Mouse (Mus musculus) left cerebral cortex, adult 2 months (tissue): ENCODE measurements around the gene Efcc1. TPM values are rescaled to one million over a fixed set of nuclear protein-coding genes. Genes with fewer than 3 reads are reported as not detected.

Experiments used
- DNase-seq, 2 experiments: peaks; one replicate each; pipeline ENCODE4 v3.0.0; 2021 to 2022; ENCODE audit warnings: low spot score in 2 of 2, mixed read lengths in 1 of 2; ENCODE audit errors: extremely low spot score in 1 of 2
- H3K27ac ChIP-seq: fragments of 200-600 bp; 2 replicates; pipeline ENCODE4 v1.8.1; 2022
- H3K4me3 ChIP-seq: fragments of 200-600 bp; 2 replicates; pipeline ENCODE4 v1.8.1; 2022
- CTCF ChIP-seq: fragments of 200-600 bp; IDR thresholded peaks from 2 replicates; pipeline ENCODE4 v1.8.1; 2022; ENCODE audit warnings: antibody characterized with exemption, mild to moderate bottlenecking, moderate library complexity
- intact Hi-C: fragments of 180-260 bp; cut with DNase I; formaldehyde crosslinking; loops from one replicate; pipeline ENCODE4 v1.15.1; 2025
- total RNA-seq, 2 experiments: library from RNA; stranded (reverse); gene quantifications; 2 replicates each; pipeline ENCODE4 v1.2.3; 2021

The Efcc1 gene
- total RNA-seq, 2 experiments from 2014 or later, result 4.5 to 4.8 TPM

DNA sequence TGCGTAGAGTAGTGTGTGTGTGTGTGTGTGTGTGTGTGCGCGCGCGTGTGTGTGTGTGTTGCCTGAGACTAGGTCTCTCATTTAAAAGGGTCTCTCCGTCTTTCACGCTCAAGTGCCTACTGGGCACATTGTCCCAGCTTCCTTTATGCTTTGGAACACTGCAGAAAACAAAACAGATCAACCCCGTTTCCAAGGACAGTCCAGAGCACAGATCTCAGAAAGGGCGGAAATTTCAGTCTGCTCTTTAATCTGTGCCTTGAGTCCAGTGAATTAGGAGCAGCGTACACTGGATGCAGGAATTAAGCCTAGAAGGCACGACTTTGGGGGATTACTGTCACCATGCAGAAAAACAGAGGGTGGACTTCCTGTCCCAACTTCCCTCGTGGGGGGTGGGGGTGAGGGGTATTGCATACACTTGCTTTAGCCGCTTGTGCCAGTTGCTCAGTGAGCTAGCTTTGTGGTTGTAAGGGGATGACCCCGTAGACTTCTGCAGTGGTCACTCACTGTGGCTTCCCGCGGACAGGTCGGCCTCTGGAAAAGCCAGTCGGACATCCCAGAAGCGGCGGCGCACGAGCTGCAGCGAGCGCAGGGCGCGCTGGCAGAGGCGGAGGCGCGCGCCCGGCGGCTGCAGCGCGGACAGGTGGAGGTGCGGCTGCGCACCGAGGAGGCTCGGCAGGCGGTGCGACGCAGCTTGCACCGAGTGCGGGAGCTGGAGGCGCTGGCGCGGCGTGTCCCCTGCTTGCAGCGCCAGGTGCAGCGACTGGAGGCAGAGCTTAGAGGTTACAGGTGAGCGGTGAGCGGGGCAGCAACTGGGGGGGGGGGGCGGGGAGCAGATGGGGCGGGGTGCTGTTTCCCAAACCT is 1.7 kb downstream of the Efcc1 start:
- peak; percentile 36 to 54 for DNase-seq
- no peak for TF ChIP-seq CTCF
- H3K27ac ChIP-seq, result no peak overlapping the region
- intact Hi-C loops, result no loop called here
- peak overlapping the region; percentile 46 for H3K4me3 ChIP-seq

DNA sequence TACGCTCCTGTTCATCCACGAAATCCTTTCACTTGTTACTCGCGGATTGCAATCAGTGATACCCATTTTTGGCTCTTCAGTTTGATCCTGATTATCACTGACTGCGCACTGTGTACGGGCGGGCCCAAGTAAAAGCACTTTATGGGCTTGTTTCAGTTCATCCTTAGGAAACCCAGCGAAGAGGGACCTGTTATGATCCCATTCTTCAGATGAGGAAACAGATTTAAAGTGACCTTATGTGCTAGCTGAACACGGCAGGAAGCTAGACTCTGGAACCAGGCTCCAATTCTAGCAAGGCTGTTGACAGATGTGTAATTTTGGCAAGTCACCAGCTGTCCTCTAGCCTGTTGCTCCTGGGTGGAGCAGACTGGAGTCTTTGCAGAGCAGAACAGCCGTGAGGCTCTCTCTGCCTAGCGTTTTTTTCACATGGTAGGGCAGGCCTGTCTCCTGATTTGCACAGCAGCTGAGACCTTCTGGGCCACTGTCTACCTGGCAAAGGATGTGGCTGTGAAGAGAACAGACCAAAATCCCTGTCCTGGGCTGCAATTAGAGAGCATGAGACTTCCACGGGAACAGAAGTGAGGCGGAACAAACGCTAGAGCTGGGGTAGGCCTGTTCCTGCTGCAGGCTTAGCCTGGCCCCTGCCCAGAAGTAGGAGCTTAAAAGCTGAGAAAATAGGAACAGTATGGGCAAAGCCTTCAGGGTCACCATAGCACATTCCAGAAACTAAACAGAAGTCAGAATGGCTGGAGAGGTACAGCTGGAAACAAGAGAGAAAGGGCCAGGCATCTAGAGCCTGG is 2.7 kb downstream of the Efcc1 start:
- intact Hi-C loops, result no loop called here
- DNase-seq, result no peak
- Histone ChIP-seq H3K27ac (no peak overlapping the region), H3K4me3 (peak overlapping the region; percentile 46)
- TF ChIP-seq CTCF, result no peak

DNA sequence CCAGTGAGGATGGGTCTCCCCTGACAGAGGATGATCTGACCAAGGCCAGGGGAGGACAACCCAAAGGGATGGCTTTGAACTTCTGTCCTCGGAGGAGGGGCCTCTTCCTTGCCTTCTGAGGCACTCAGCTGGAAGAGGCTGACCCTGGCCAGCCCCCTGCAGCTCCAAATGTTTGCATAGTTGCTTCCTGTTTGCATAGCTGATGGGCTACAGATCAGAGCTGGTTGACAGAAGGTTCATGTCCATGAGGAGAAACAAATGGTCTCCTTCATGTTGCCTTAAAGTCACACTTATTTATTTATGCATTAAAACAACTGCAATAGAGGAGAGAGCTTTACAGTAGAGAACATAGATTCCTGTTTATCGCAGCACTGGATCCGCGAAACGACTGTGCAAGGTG is 3.5 kb downstream of the Efcc1 start:
- Histone ChIP-seq H3K27ac (no peak overlapping the region), H3K4me3 (no peak overlapping the region)
- TF ChIP-seq CTCF, result no peak
- intact Hi-C loops, result no loop called here
- DNase-seq, result no peak

DNA sequence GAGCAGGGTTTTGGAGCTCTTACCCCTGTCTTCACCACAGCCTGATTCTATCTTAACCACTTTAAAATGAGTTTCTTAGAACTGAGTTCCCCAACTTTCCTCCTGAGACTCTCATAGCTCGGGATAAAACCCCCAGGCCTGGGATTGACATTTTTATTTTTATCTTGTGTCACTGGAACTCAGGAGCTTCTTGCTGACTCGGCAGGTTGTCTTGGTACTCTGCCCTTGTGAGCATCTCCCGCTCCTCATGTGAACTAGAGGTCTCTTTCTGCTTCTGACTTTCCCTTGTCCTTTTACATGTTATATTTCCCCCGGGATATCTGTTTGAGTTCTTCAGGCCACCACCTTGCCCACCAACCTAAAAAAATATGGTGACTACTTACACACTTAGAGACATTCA is 6.3 kb downstream of the Efcc1 start:
- TF ChIP-seq CTCF, result no peak
- intact Hi-C loops, result no loop called here
- no peak for DNase-seq
- H3K27ac ChIP-seq, result no peak overlapping the region
- no peak overlapping the region for H3K4me3 ChIP-seq

DNA sequence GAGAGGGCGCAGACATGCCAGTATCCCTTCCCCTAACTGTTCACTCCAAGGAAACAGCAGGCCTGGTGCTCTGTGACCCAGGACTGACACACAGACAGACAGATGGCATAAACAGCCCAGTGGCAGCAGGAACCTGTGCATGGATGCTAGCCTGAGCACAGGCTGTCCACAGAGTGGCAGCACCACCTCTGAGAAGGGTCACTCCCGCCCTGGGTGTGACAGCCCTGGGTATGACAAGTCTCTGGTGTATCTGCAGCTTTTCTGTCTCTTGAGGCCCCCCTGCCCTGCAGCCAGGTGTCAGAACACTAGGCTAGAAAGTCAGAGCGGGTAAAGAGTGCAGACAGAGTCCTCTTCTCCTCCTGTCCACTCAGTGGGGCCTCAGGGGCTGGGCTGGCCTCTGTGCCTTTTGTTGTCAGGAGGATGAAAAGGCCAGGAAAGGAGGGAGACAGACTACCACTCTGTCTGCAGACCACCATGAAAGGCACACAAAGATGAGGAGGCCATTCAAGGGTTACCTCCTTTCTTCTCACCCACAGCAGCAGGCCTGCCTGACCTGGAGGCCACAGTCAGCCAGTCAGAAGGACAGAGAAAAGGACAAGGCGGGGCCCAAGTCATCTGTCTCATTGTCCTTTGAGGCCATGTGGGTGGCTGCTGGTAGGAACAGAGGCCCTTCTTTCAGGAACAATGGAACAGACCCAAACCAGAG is 7.4 kb downstream of the Efcc1 start:
- no peak for TF ChIP-seq CTCF
- intact Hi-C loops, result no loop called here
- no peak for DNase-seq
- Histone ChIP-seq H3K27ac (no peak overlapping the region), H3K4me3 (no peak overlapping the region)

DNA sequence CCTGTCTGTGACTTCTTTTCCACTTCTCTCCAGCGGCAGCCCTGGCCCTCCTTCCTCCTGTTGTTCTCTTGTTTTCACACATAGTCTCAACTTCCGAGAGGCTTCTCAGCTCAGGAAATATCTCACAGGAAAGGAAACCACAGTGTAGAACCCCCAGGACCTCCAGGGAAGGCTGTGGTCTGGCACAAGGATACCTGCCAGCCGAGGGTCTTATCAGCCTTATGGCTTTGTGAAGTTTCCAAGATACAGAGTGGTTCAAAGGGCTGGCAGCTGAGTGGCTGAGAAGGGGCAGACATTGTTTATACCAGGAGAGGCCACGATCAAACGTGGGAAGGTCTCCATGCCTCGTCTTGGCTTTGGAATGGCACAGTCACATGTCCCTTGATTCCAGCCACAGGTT is 9.2 kb downstream of the Efcc1 start:
- intact Hi-C loops, result no loop called here
- no peak for DNase-seq
- Histone ChIP-seq H3K4me3 (no peak overlapping the region), H3K27ac (no peak overlapping the region)
- no peak for TF ChIP-seq CTCF

DNA sequence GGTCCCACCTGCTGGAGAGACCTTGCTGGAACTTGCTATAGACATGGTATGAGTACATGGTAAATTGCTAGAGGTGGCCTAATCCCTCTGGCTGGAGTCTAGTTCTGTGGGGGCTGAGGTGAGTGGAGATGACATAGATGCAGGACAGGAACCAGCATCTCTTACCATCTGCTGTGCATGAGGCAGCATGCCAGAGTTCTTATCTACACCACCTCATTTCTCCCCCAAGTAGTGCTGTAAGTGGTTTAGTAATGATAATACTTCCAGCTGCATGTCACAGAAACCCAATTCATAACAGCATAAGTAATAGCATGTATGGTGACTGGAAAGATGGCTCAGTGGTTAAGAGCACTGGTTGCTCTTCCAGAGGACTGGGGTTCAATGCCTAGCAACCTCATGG is 9.8 kb downstream of the Efcc1 start:
- no peak for DNase-seq
- Histone ChIP-seq H3K27ac (no peak overlapping the region), H3K4me3 (no peak overlapping the region)
- TF ChIP-seq CTCF, result no peak
- intact Hi-C loops, result no loop called here

DNA sequence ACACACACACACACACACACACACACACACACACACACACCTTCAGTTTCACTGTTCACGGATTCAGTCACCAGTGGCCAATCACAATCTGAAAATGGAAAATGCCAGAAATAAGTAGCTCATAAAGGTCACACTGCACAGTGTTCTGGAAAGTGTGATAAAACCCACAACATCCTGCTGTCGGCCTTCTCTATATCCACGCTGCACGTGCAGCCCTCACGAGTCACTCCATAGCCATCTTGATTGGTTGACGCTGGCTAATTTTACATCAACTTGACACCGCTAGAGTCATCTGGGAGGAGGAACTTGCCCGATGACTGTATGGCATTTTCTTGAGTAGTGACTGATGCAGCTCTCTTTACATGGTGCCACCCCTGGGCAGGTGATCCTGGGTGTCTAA is 11.3 kb downstream of the Efcc1 start:
- no peak overlapping the region for H3K4me3 ChIP-seq
- TF ChIP-seq CTCF, result no peak
- intact Hi-C loops, result no loop called here
- DNase-seq, result no peak
- H3K27ac ChIP-seq, result no peak overlapping the region

DNA sequence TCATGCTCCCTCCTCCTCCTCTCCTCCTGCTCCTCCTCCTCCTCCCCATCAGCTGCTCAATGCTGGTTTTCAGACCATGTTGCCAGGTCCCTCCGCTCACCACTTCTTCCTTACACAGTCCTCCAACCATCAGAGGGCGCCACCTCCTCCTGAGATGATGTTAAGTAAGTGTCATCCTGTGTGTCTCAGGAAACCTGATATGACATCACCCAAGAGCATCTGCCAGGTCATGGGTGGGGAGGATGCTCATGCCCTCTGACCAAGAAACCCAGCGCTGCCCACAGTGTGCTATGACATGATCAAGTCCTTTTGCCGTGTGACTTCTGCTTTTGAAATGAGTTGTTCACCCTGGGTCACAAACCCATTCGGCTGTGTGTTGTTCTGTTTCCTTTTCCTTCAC is 12.1 kb downstream of the Efcc1 start:
- TF ChIP-seq CTCF, result peak; percentile 9
- intact Hi-C loops, result no loop called here
- no peak for DNase-seq
- Histone ChIP-seq H3K27ac (no peak overlapping the region), H3K4me3 (no peak overlapping the region)

DNA sequence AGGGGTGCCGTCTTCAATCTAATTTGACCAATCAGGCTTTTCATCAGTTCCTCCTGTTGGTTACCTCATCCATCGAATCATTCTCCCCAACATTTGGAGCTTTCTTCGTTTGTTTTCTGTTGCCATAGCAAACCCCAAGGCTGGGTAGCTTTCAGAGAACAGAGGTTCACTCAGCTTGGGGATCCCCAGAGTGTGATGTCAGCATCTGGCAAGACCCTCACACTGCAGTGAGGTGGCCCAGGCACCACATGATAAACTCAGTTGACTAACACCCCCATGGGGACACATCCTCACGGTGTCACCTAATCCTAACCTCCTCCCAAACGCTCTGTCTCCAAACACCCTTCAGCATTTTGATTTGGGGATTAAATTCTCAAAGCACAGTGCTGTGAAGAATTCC is 12.6 kb downstream of the Efcc1 start:
- no peak overlapping the region for H3K4me3 ChIP-seq
- DNase-seq, result no peak
- intact Hi-C loops, result no loop called here
- no peak for TF ChIP-seq CTCF
- H3K27ac ChIP-seq, result no peak overlapping the region

DNA sequence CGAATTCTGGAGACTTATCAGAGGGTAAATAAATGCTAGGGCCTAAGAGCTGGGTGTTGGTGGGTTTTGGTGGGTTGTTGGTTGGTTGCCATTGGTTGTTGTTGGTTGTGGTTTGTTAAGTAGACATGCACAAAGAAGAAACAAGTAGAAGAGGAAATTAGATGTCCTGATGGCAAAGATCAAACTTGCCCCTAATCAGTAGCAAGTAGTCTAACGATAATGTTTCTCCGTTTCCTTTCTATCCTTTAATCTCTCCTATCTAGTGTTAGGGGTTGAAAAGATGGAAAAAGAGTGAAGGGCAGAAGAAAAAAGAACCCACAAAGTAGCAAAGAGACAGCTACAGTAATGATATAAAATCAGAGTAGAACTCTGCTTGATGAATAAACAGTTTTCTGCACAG is 14.0 kb downstream of the Efcc1 start:
- intact Hi-C loops, result no loop called here
- H3K4me3 ChIP-seq, result no peak overlapping the region
- H3K27ac ChIP-seq, result no peak overlapping the region
- TF ChIP-seq CTCF, result no peak
- no peak for DNase-seq

DNA sequence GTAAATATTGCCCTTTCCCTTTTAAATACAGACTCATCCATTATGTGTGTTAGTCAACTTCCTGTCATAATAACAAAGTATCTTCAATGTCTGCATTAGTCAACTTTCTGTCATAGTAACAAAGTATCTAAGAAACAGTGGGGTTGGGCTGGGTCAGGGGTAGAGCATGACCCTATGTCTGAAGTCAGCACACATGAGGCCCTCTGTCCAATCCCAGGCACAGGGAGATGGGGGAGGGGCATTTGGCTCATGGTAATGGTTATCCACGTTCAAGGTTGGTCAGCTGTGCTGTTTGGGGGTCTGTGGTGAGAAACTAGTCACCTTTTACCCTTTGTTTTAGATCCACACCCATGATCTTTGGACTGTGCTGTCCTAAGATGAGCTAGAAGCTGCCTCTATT is 14.6 kb downstream of the Efcc1 start:
- no peak for DNase-seq
- no peak overlapping the region for H3K27ac ChIP-seq
- intact Hi-C loops, result no loop called here
- H3K4me3 ChIP-seq, result no peak overlapping the region
- no peak for TF ChIP-seq CTCF
